Mouse (Mus musculus) heart, embryonic 12.5 days (tissue): Measurements from ENCODE around the gene Wdr95. TPM values are rescaled to one million over a fixed set of nuclear protein-coding genes. Genes with fewer than 3 reads are reported as not detected.
A peak's percentile ranks its signal among the peaks of the same experiment; 100 is the strongest.

Experiments used
- ATAC-seq: fragments of 200-750 bp; cut with Nextera tagmentation; 2 replicates; pipeline ENCODE4 v1.8.0; 2017; ENCODE audit warnings: moderate TSS enrichment, moderate library complexity; ENCODE audit not compliant: insufficient number of reproducible peaks, low FRiP score
- H3K27ac ChIP-seq: fragments of 300-500 bp; sonication (generic); 2 replicates; pipeline ENCODE4 v1.5.1; 2016; ENCODE audit warnings: mild to moderate bottlenecking, moderate library complexity; ENCODE audit not compliant: poor library complexity, severe bottlenecking
- H3K27me3 ChIP-seq: fragments of 300-500 bp; sonication (generic); replicated peaks from 2 replicates; pipeline ENCODE4 v1.6.1; 2016; ENCODE audit warnings: mild to moderate bottlenecking, moderate library complexity
- H3K36me3 ChIP-seq: fragments of 300-500 bp; sonication (generic); 2 replicates; pipeline ENCODE4 v1.6.1; 2016; ENCODE audit warnings: mild to moderate bottlenecking, moderate library complexity
- H3K4me1 ChIP-seq: fragments of 300-500 bp; sonication (generic); replicated peaks from 2 replicates; pipeline ENCODE4 v1.6.1; 2016; ENCODE audit warnings: mild to moderate bottlenecking
- H3K4me2 ChIP-seq: fragments of 300-500 bp; sonication (generic); 2 replicates; pipeline ENCODE4 v1.6.1; 2016; ENCODE audit warnings: mild to moderate bottlenecking, moderate library complexity
- H3K4me3 ChIP-seq: fragments of 300-500 bp; sonication (generic); 2 replicates; pipeline ENCODE4 v1.5.1; 2016; ENCODE audit warnings: mild to moderate bottlenecking
- H3K9ac ChIP-seq: fragments of 300-500 bp; sonication (generic); 2 replicates; pipeline ENCODE4 v1.6.1; 2016; ENCODE audit warnings: mild to moderate bottlenecking, moderate library complexity
- H3K9me3 ChIP-seq: fragments of 300-500 bp; sonication (generic); replicated peaks from 2 replicates; pipeline ENCODE4 v1.6.1; 2016; ENCODE audit warnings: mild to moderate bottlenecking, moderate library complexity
- WGBS: fragments of 180-500 bp; shearing (Covaris S2); methylation state at CpG from one replicate; pipeline ENCODE4 v1.1.7; 2016; 5-methylcytosine and 5-hydroxymethylcytosine counted together
- polyA plus RNA-seq: library from polyadenylated mRNA; unstranded; fragments of >200 nt; fragmentation: Nextera tagmentation; extraction: Ambion mirVana; gene quantifications from 2 replicates; pipeline ENCODE4 v1.2.1, GENCODE M21; 2016

Wdr95 gene
- polyA plus RNA-seq, 1 experiment from 2014 or later: 0.09 TPM

DNA sequence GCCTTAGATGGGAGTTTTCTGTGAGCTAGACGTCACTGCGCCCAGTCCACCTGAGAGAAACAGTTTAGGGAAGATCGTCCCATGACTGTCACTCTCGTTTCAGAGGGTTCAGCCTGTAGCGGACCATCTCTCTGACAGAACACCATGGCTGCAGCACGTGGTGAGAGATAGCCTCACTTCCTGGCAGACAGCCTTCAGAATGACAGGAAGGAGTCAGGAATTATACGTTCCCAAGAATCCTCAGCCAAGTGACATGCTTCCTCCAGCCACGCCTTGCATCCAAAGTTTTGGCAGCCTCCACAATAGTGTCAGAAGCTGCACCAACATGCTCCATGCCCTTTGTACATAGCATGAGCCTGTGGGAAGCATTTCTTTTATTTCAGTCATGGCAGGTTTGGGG lies 10.1 kb downstream of the Wdr95 start:
- peaks cover 19% of the 10 kb centered on the region for H3K4me1 ChIP-seq
- WGBS: 45% methylated on average over 8 of the region's 8 CpGs
- H3K9ac ChIP-seq: peak overlapping the region; percentile 50; the same call in 1 of the 2 replicates
- H3K9me3 ChIP-seq: no peaks in the 10 kb centered on the region
- H3K27ac ChIP-seq: no peak overlapping the region
- H3K36me3 ChIP-seq: no peaks in the 10 kb centered on the region
- no peak for ATAC-seq
- 0 out of 2 replicates have a peak, but pooled peaks cover 2% of the 10 kb centered on the region for H3K27me3 ChIP-seq
- peak overlapping the region; percentile 61 for H3K4me2 ChIP-seq
- no peak overlapping the region for H3K4me3 ChIP-seq

DNA sequence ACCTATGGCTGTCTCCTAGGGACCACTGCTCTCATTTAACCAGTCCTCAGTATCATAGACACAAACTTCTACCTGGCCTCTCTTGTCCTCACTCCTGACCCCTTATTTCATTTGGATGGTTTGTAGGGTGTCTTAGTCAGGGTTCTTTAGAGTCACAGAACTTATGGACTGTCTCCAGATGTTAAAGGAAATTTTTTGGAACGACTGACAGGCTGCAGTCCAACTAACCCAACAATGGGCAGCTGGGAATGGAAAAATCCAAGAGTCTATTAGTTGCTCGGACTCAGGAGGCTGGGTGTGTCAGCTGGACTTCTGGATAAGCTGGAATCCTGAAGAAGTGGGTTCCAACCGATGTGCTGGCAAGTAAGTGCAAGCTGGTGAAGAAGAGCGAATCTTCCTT lies 10.6 kb downstream of the Wdr95 start:
- H3K4me2 ChIP-seq: no peak overlapping the region
- ATAC-seq: no peak
- H3K4me1 ChIP-seq: peaks cover 19% of the 10 kb centered on the region
- no peak overlapping the region for H3K9ac ChIP-seq
- H3K4me3 ChIP-seq: no peak overlapping the region
- no peaks in the 10 kb centered on the region for H3K36me3 ChIP-seq
- H3K27me3 ChIP-seq: 0 out of 2 replicates have a peak, but pooled peaks cover 2% of the 10 kb centered on the region
- WGBS: 57% methylated on average over 4 of the region's 4 CpGs
- H3K27ac ChIP-seq: no peak overlapping the region
- H3K9me3 ChIP-seq: no peaks in the 10 kb centered on the region

DNA sequence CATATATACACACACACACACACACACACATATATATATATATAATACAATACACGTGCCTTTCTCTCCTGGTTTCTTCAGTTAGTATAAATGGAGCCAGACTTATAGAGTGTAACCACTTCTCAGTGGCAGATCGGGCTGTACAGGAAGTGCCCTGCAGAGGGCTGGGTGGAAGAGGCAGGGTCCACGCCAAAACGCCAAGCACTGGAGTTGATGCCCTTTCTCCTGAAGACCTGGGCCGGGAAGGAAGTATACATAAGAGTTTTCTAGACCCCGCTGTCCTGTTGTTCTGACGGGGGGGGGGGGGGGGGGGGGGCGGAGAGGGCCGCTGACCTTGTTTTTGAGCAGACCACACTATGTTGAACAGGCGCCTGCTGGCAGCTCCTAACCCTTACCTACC lies 22.7 kb downstream of the Wdr95 start:
- ATAC-seq: no peak
- WGBS: 36% methylated on average over 8 of the region's 10 CpGs
- Histone ChIP-seq H3K4me1 (no peaks in the 10 kb centered on the region; the same call in 1 of the 2 replicates), H3K4me2 (0 out of 2 replicates have a peak overlapping the region, but pooled peaks have one; percentile 4), H3K36me3 (no peaks in the 10 kb centered on the region), H3K4me3 (no peak overlapping the region), H3K9me3 (no peaks in the 10 kb centered on the region; the same call in 1 of the 2 replicates), H3K27ac (no peak overlapping the region), H3K27me3 (no peaks in the 10 kb centered on the region), H3K9ac (no peak overlapping the region)

- no peak for ATAC-seq
- no peaks in the 10 kb centered on the region; the same call in 1 of the 2 replicates for H3K4me1 ChIP-seq
- no peaks in the 10 kb centered on the region for H3K27me3 ChIP-seq
- WGBS: 41% methylated on average over 9 of the region's 9 CpGs
- H3K9ac ChIP-seq: no peak overlapping the region
- no peak overlapping the region for H3K4me2 ChIP-seq
- no peak overlapping the region for H3K4me3 ChIP-seq
- H3K36me3 ChIP-seq: no peaks in the 10 kb centered on the region
- H3K27ac ChIP-seq: no peak overlapping the region
- H3K9me3 ChIP-seq: no peaks in the 10 kb centered on the region; the same call in 1 of the 2 replicates
Observed at GRCm38 (mm10) chr5:149552742-149553141, 24.3 kb downstream of the Wdr95 start.

DNA sequence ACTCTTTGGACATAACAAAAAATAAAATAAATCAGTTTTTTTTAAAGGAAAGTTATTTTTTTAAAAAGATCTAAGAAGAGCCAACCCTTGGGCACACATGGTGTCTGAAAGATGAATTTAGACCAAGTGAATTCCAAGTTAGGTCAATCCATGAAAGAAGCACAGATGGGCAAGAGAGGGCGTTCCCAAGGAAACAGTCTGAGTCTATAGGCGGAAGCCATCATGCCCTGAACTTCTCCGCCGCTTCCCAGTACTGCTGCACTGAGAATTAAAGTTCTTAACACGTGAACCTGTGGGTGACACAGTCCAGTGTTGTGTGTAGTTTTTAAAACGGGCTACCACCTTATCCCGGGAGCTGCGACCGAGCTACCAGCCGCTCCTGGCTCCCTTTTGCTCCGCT lies 24.9 kb downstream of the Wdr95 start:
- 87% methylated on average over 11 of the region's 11 CpGs for WGBS
- no peaks in the 10 kb centered on the region; the same call in 1 of the 2 replicates for H3K4me1 ChIP-seq
- no peak overlapping the region for H3K9ac ChIP-seq
- no peaks in the 10 kb centered on the region; the same call in 1 of the 2 replicates for H3K9me3 ChIP-seq
- no peak overlapping the region for H3K27ac ChIP-seq
- no peak overlapping the region for H3K4me2 ChIP-seq
- no peak for ATAC-seq
- H3K4me3 ChIP-seq: no peak overlapping the region
- H3K36me3 ChIP-seq: no peaks in the 10 kb centered on the region
- no peaks in the 10 kb centered on the region for H3K27me3 ChIP-seq

DNA sequence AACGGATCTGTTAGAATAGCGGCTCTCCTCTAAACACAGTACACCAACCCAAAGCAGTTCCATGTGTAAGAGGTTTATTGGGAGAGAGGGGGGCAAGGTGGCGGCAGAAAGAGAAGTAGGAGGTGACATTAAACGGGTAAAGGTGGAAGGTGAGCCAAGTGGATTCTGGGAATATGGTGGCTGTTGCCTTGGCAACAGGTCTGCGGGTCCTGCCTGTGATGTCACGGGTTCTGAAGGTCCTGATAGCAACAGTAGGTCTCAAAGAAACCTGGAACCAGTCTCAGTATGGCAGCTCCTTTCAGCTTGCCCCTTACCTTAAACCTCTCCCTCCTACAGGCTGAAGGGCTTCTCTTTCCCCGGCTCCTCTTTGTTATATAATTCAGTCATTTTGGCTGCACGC lies 25.9 kb downstream of the Wdr95 start:
- H3K9me3 ChIP-seq: no peaks in the 10 kb centered on the region
- H3K4me1 ChIP-seq: no peaks in the 10 kb centered on the region; the same call in 1 of the 2 replicates
- no peak overlapping the region for H3K4me3 ChIP-seq
- no peaks in the 10 kb centered on the region for H3K27me3 ChIP-seq
- no peak for ATAC-seq
- no peaks in the 10 kb centered on the region for H3K36me3 ChIP-seq
- H3K9ac ChIP-seq: no peak overlapping the region
- no peak overlapping the region for H3K4me2 ChIP-seq
- H3K27ac ChIP-seq: no peak overlapping the region
- WGBS: 80% methylated on average over 8 of the region's 8 CpGs

- Histone ChIP-seq H3K9me3 (no peaks in the 10 kb centered on the region), H3K27ac (no peak overlapping the region), H3K36me3 (no peaks in the 10 kb centered on the region), H3K4me1 (0 out of 2 replicates have a peak, but pooled peaks cover 4% of the 10 kb centered on the region), H3K4me2 (no peak overlapping the region), H3K4me3 (no peak overlapping the region), H3K27me3 (0 out of 2 replicates have a peak, but pooled peaks cover 3% of the 10 kb centered on the region), H3K9ac (no peak overlapping the region)
- no peak for ATAC-seq
- 49% methylated on average over 11 of the region's 11 CpGs for WGBS
Observed at GRCm38 (mm10) chr5:149560903-149561588, 32.6 kb downstream of the Wdr95 start.

DNA sequence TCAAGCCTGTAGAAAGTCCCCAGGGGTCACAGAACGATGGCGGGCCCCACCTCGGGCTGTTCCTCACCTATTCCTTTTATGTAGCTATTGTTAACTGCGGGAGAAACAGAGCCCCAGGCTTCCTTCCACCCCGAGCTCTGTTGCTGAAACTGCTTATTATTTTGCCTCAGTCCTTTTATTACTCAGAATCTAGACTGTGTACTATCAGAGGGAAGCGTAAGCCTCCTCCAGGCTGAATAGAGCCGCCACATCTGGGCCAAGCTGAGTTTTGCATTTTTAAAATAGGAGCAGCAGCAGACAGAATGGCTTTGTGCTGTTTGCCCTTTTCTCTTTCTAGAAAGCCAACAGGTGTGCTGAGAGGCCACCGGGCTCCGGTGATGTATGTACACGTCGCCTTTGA lies 37.5 kb downstream of the Wdr95 start:
- Histone ChIP-seq H3K4me1 (peaks cover 4% of the 10 kb centered on the region; the same call in 1 of the 2 replicates), H3K27me3 (no peaks in the 10 kb centered on the region), H3K27ac (no peak overlapping the region), H3K4me2 (no peak overlapping the region), H3K4me3 (no peak overlapping the region), H3K9ac (no peak overlapping the region), H3K9me3 (no peaks in the 10 kb centered on the region), H3K36me3 (no peaks in the 10 kb centered on the region)
- WGBS: 58% methylated on average over 11 of the region's 11 CpGs
- ATAC-seq: no peak

GRCm38 (mm10) chr5:149566957-149567356 lies 38.5 kb downstream of the Wdr95 start:
- 0 out of 2 replicates have a peak, but pooled peaks cover under 1% of the 10 kb centered on the region for H3K9me3 ChIP-seq
- no peak overlapping the region for H3K9ac ChIP-seq
- H3K4me1 ChIP-seq: peaks cover 4% of the 10 kb centered on the region; the same call in 1 of the 2 replicates
- H3K27me3 ChIP-seq: no peaks in the 10 kb centered on the region
- no peak overlapping the region for H3K27ac ChIP-seq
- no peak overlapping the region for H3K4me2 ChIP-seq
- WGBS: 77% methylated on average over 5 of the region's 5 CpGs
- H3K4me3 ChIP-seq: no peak overlapping the region
- ATAC-seq: no peak
- no peaks in the 10 kb centered on the region for H3K36me3 ChIP-seq

GRCm38 (mm10) chr5:149568993-149569392 lies 40.5 kb downstream of the Wdr95 start:
- Histone ChIP-seq H3K27ac (no peak overlapping the region), H3K36me3 (no peaks in the 10 kb centered on the region), H3K4me3 (no peak overlapping the region), H3K9me3 (0 out of 2 replicates have a peak, but pooled peaks cover 3% of the 10 kb centered on the region), H3K27me3 (no peaks in the 10 kb centered on the region), H3K9ac (no peak overlapping the region), H3K4me2 (no peak overlapping the region), H3K4me1 (peaks cover 4% of the 10 kb centered on the region; the same call in 1 of the 2 replicates)
- 71% methylated on average over 13 of the region's 13 CpGs for WGBS
- ATAC-seq: no peak

- Histone ChIP-seq H3K27ac (no peak overlapping the region), H3K9me3 (0 out of 2 replicates have a peak, but pooled peaks cover 2% of the 10 kb centered on the region), H3K4me1 (peaks cover 6% of the 10 kb centered on the region), H3K4me3 (no peak overlapping the region), H3K4me2 (no peak overlapping the region), H3K36me3 (no peaks in the 10 kb centered on the region), H3K9ac (no peak overlapping the region), H3K27me3 (no peaks in the 10 kb centered on the region)
- 47% methylated on average over 10 of the region's 10 CpGs for WGBS
- ATAC-seq: no peak
Observed at GRCm38 (mm10) chr5:149576977-149577376, 48.5 kb downstream of the Wdr95 start.
